Mouse (Mus musculus) hindlimb bud, embryonic 11.5 days (tissue): ENCODE data around the gene Tes.

Experiments used
- DNase-seq: peaks from one replicate; pipeline ENCODE4 v3.0.0-alpha.2; 2012; ENCODE audit warnings: low read depth, low spot score; ENCODE audit errors: extremely low spot score

Tes gene

GRCm38 (mm10) chr6:17077720-17078119 is 12.8 kb downstream of the Tes start:
- no peak for DNase-seq

- no peak for DNase-seq
Measured at GRCm38 (mm10) chr6:17079304-17079703, 14.4 kb downstream of the Tes start.

- no peak for DNase-seq
Measured at GRCm38 (mm10) chr6:17079826-17080225, 14.9 kb downstream of the Tes start.

- DNase-seq = no peak
Measured at GRCm38 (mm10) chr6:17082238-17082637, 17.3 kb downstream of the Tes start.

GRCm38 (mm10) chr6:17082800-17083199 is 17.9 kb downstream of the Tes start:
- no peak for DNase-seq

- no peak for DNase-seq
Measured at GRCm38 (mm10) chr6:17087485-17087884, 22.5 kb downstream of the Tes start.

GRCm38 (mm10) chr6:17097301-17097700 is 32.4 kb downstream of the Tes start:
- DNase-seq = no peak

- no peak for DNase-seq
Measured at GRCm38 (mm10) chr6:17098559-17098958, 33.6 kb downstream of the Tes start.

- no peak for DNase-seq
Measured at GRCm38 (mm10) chr6:17099477-17100130, 34.7 kb downstream of the Tes start.

- peak; percentile 37 for DNase-seq
Measured at GRCm38 (mm10) chr6:17105714-17106113, 40.8 kb downstream of the Tes start.

GRCm38 (mm10) chr6:17106493-17106892 is 41.5 kb downstream of the Tes start:
- DNase-seq = no peak

- DNase-seq = no peak
Measured at GRCm38 (mm10) chr6:17109204-17109603, 44.3 kb downstream of the Tes start.

GRCm38 (mm10) chr6:17110564-17111100 is 45.7 kb downstream of the Tes start:
- DNase-seq = no peak

- DNase-seq = no peak
Measured at GRCm38 (mm10) chr6:17112081-17112480, 47.1 kb downstream of the Tes start.

GRCm38 (mm10) chr6:17112990-17113389 is 48.0 kb downstream of the Tes start:
- no peak for DNase-seq

GRCm38 (mm10) chr6:17114588-17114987 is 49.6 kb downstream of the Tes start:
- no peak for DNase-seq

GRCm38 (mm10) chr6:17115046-17115790 is 50.3 kb downstream of the Tes start:
- DNase-seq = no peak

- no peak for DNase-seq
Measured at GRCm38 (mm10) chr6:17119521-17120232, 54.7 kb downstream of the Tes start.

GRCm38 (mm10) chr6:17140021-17140420 is 75.1 kb downstream of the Tes start:
- DNase-seq = no peak

GRCm38 (mm10) chr6:17142577-17143359 is 77.8 kb downstream of the Tes start:
- no peak for DNase-seq
